Mouse (Mus musculus) CH12.LX (cell line): ENCODE results near the gene Ube2c. TPM values are rescaled to one million over a fixed set of nuclear protein-coding genes. Genes with fewer than 3 reads are reported as not detected.

ENCODE experiments used
- DNase-seq: peaks from one replicate; pipeline ENCODE4 v3.0.0-alpha.2; 2013; ENCODE audit errors: extremely low read depth
- H3K27ac ChIP-seq: 2 replicates; pipeline ENCODE4 v1.5.1; 2012; ENCODE audit warnings: low read depth, mild to moderate bottlenecking, control low read depth, moderate library complexity; ENCODE audit not compliant: insufficient read depth
- H3K27me3 ChIP-seq: replicated peaks from 2 replicates; pipeline ENCODE3; 2012; ENCODE audit warnings: inconsistent platforms
- H3K36me3 ChIP-seq, 2 experiments: replicated peaks in 1 of 2; 2 replicates each; pipeline versions ENCODE3 to v1.6.1; 2012; ENCODE audit warnings: inconsistent platforms in 1 of 2, low read length in 1 of 2, mild to moderate bottlenecking in 1 of 2, mixed read lengths in 1 of 2, moderate library complexity in 1 of 2; ENCODE audit not compliant: control insufficient read depth in 1 of 2, insufficient read depth in 1 of 2
- H3K4me1 ChIP-seq, 2 experiments: 2 replicates each; pipeline ENCODE4 v1.6.1; 2012; ENCODE audit warnings: inconsistent platforms in 1 of 2, moderate library complexity in 1 of 2; ENCODE audit not compliant: insufficient read depth in 2 of 2, control insufficient read depth in 1 of 2
- H3K4me2 ChIP-seq: 2 replicates; pipeline ENCODE4 v1.6.1; 2012; ENCODE audit warnings: low read depth, mild to moderate bottlenecking, control low read depth; ENCODE audit not compliant: poor library complexity, insufficient read depth, severe bottlenecking
- H3K4me3 ChIP-seq, 3 experiments: fragments of 150-350 bp in 1 of 3; sonication (generic) in 1 of 3; replicated peaks in 1 of 3; 2 replicates each; pipeline versions ENCODE3 to v1.5.1; 2011 to 2012; ENCODE audit warnings: low read depth in 2 of 3, low read length in 2 of 3, mild to moderate bottlenecking in 2 of 3, moderate library complexity in 2 of 3, control low read depth in 1 of 3, improper control_type of control experiment in 1 of 3, inconsistent platforms in 1 of 3, mixed read lengths in 1 of 3; ENCODE audit not compliant: poor library complexity in 1 of 3
- H3K79me2 ChIP-seq: replicated peaks from 2 replicates; pipeline ENCODE4 v1.6.1; 2012; ENCODE audit warnings: mild to moderate bottlenecking, moderate library complexity; ENCODE audit not compliant: control insufficient read depth, poor library complexity, insufficient read depth, severe bottlenecking; ENCODE audit errors: extremely low read depth
- H3K9ac ChIP-seq: 2 replicates; pipeline ENCODE4 v1.6.1; 2012; ENCODE audit warnings: low read depth, mild to moderate bottlenecking, control low read depth, moderate library complexity; ENCODE audit not compliant: insufficient read depth
- H3K9me3 ChIP-seq: replicated peaks from 2 replicates; pipeline ENCODE3; 2012; ENCODE audit warnings: low read length, inconsistent platforms, mixed read lengths
- BHLHE40 ChIP-seq: IDR thresholded peaks from 2 replicates; pipeline ENCODE4 v1.6.1; 2011; ENCODE audit warnings: mild to moderate bottlenecking, low read depth, low read length, improper control_type of control experiment
- CTCF ChIP-seq, 2 experiments: IDR thresholded peaks in 1 of 2; conservative IDR thresholded peaks in 1 of 2; 2 replicates each; pipeline ENCODE4 v1.5.1; 2011 to 2012; ENCODE audit warnings: low read depth in 2 of 2, low read length in 2 of 2, improper control_type of control experiment in 1 of 2, inconsistent platforms in 1 of 2, mild to moderate bottlenecking in 1 of 2, moderate library complexity in 1 of 2
- EP300 ChIP-seq: IDR thresholded peaks from 2 replicates; pipeline ENCODE4 v1.6.1; 2011; ENCODE audit warnings: low read length, improper control_type of control experiment
- ETS1 ChIP-seq: conservative IDR thresholded peaks from 2 replicates; pipeline ENCODE4 v1.6.1; 2012; ENCODE audit warnings: low read depth, mild to moderate bottlenecking, inconsistent platforms, low read length, improper control_type of control experiment, moderate library complexity
- HCFC1 ChIP-seq: IDR thresholded peaks from 2 replicates; pipeline ENCODE4 v1.6.1; 2012; ENCODE audit warnings: low read depth, mild to moderate bottlenecking, inconsistent platforms, low read length, improper control_type of control experiment
- JUN ChIP-seq: IDR thresholded peaks from 2 replicates; pipeline ENCODE4 v1.6.1; 2011; ENCODE audit warnings: low read depth, mild to moderate bottlenecking, low read length, improper control_type of control experiment, moderate library complexity; ENCODE audit not compliant: insufficient read depth
- JUND ChIP-seq: conservative IDR thresholded peaks from 2 replicates; pipeline ENCODE4 v1.6.1; 2011; ENCODE audit warnings: low read depth, low read length, improper control_type of control experiment
- MAZ ChIP-seq: IDR thresholded peaks from 2 replicates; pipeline ENCODE4 v1.6.1; 2012; ENCODE audit warnings: low read depth, mild to moderate bottlenecking, inconsistent platforms, low read length, improper control_type of control experiment, moderate library complexity
- MXI1 ChIP-seq: IDR thresholded peaks from 2 replicates; pipeline ENCODE4 v1.6.1; 2011; ENCODE audit warnings: mild to moderate bottlenecking, low read depth, low read length, improper control_type of control experiment
- MYC ChIP-seq: IDR thresholded peaks from 2 replicates; pipeline ENCODE4 v1.6.1; 2011; ENCODE audit warnings: low read depth, mild to moderate bottlenecking, improper control_type of control experiment, low read length
- NRF1 ChIP-seq: IDR thresholded peaks from 2 replicates; pipeline ENCODE4 v1.6.1; 2014; ENCODE audit warnings: low read depth, mild to moderate bottlenecking, inconsistent platforms, low read length, improper control_type of control experiment, moderate library complexity
- PAX5 ChIP-seq: IDR thresholded peaks from 2 replicates; pipeline ENCODE4 v1.6.1; 2012; ENCODE audit warnings: low read length, inconsistent platforms, mixed read lengths
- POLR2A ChIP-seq: IDR thresholded peaks from 2 replicates; pipeline ENCODE4 v1.6.1; 2011; ENCODE audit warnings: low read depth, mild to moderate bottlenecking, improper control_type of control experiment, low read length
- POLR2AphosphoS2 ChIP-seq: IDR thresholded peaks from 2 replicates; pipeline ENCODE4 v1.6.1; 2011; ENCODE audit warnings: low read depth, low read length, improper control_type of control experiment
- SIN3A ChIP-seq: IDR thresholded peaks from 2 replicates; pipeline ENCODE4 v1.6.1; 2012; ENCODE audit warnings: low read length, improper control_type of control experiment, inconsistent platforms
- UBTF ChIP-seq: IDR thresholded peaks from 2 replicates; pipeline ENCODE4 v1.6.1; 2012; ENCODE audit warnings: low read depth, mild to moderate bottlenecking, inconsistent platforms, low read length, improper control_type of control experiment, moderate library complexity
- USF2 ChIP-seq: conservative IDR thresholded peaks from 2 replicates; pipeline ENCODE4 v1.6.1; 2011; ENCODE audit warnings: low read depth, low read length, improper control_type of control experiment
- ZC3H11A ChIP-seq: IDR thresholded peaks from 2 replicates; pipeline ENCODE4 v1.6.1; 2012; ENCODE audit warnings: low read depth, mild to moderate bottlenecking, inconsistent platforms, low read length, improper control_type of control experiment
- ZMIZ1 ChIP-seq: IDR thresholded peaks from 2 replicates; pipeline ENCODE4 v1.6.1; 2012; ENCODE audit warnings: low read depth, mild to moderate bottlenecking, inconsistent platforms, low read length, improper control_type of control experiment
- dilution Hi-C: fragments of 300-500 bp; cut with MboI; formaldehyde crosslinking; loops from 2 replicates; pipeline ENCODE4 v1.14.3; 2020; ENCODE audit warnings: low sequenced_read_pairs; ENCODE audit not compliant: extremely low pct_unique_long_range_greater_than_20kb, extremely low pct_ligation_motif_present
- in situ Hi-C: fragments of 300-500 bp; cut with MboI; formaldehyde crosslinking; loops from 3 replicates; pipeline ENCODE4 v1.14.3; 2019; ENCODE audit warnings: low sequenced_read_pairs, low pct_ligation_motif_present, low pct_unique_long_range_greater_than_20kb, mixed read lengths
- polyA plus RNA-seq: library from polyadenylated mRNA; unstranded; fragments of >175 nt; gene quantifications from 2 replicates; pipeline ENCODE4 v1.2.1, GENCODE M21; 2012; ENCODE audit warnings: low read depth; ENCODE audit not compliant: insufficient read length
- total RNA-seq, 2 experiments: library from RNA; depleted of rRNA; stranded (reverse); fragments of 300-350 nt in 1 of 2; fragments of >200 nt in 1 of 2; gene quantifications; 2 replicates each; pipeline ENCODE4 v1.2.3; 2012 to 2014

Gene Ube2c
- total and polyA plus RNA-seq, 3 experiments = 103 to 226 (median 126) TPM

- dilution Hi-C loops (no loop called here), in situ Hi-C loops (no loop called here)
- Histone ChIP-seq H3K36me3 (peaks cover 8 to 48% of the 10 kb centered on the region in 2 experiments), H3K4me2 (peak overlapping the region; percentile 73), H3K27ac (peak overlapping the region; percentile 34), H3K4me1 (peaks cover 5 to 25% of the 10 kb centered on the region in 2 experiments; a peak in 2 of 4 replicates), H3K4me3 (peak overlapping the region; percentile 76 to 93 (median 79)), H3K79me2 (peaks cover 12% of the 10 kb centered on the region), H3K27me3 (no peaks in the 10 kb centered on the region), H3K9ac (peak overlapping the region; percentile 64), H3K9me3 (no peaks in the 10 kb centered on the region)
- no peak for DNase-seq
- no peak for TF ChIP-seq JUND
- TF ChIP-seq PAX5 = no peak
- no peak for TF ChIP-seq POLR2A
- 0 out of 2 replicates have a peak, but pooled peaks have one; percentile 19 for TF ChIP-seq UBTF
- no peak for TF ChIP-seq MAZ
- peak; percentile 55; the same call in 1 of the 2 replicates for TF ChIP-seq MYC
- TF ChIP-seq EP300 = no peak
- no peak for TF ChIP-seq CTCF (conservative IDR thresholded peaks at IDR 0.05 in 1 of 2, IDR thresholded peaks at IDR 0.05 in 1 of 2; ENCODE audit: low read depth in 2 of 2, low read length in 2 of 2)
- no peak for TF ChIP-seq SIN3A
Observed at GRCm38 (mm10) chr2:164805332-164805718, 35.6 kb downstream of the Ube2c start.

- no peak overlapping the region for H3K4me3 ChIP-seq
- H3K4me2 ChIP-seq = no peak overlapping the region
Observed at GRCm38 (mm10) chr2:164806614-164807013, 36.9 kb downstream of the Ube2c start.

GRCm38 (mm10) chr2:164813557-164813956 lies 43.9 kb downstream of the Ube2c start:
- no peak overlapping the region for H3K4me2 ChIP-seq
- no peak overlapping the region for H3K9ac ChIP-seq
- H3K9me3 ChIP-seq = no peaks in the 10 kb centered on the region
- no peak for TF ChIP-seq ZMIZ1
- no peak for TF ChIP-seq BHLHE40
- TF ChIP-seq USF2 = no peak
- TF ChIP-seq ETS1 = no peak
- dilution Hi-C loops = no loop called here
- peaks cover 7 to 52% of the 10 kb centered on the region in 2 experiments for H3K36me3 ChIP-seq
- no peaks in the 10 kb centered on the region for H3K27me3 ChIP-seq
- in situ Hi-C loops = no loop called here
- no peak overlapping the region for H3K4me3 ChIP-seq
- no peaks in the 10 kb centered on the region for H3K79me2 ChIP-seq
- no peak for DNase-seq
- H3K27ac ChIP-seq = no peak overlapping the region
- H3K4me1 ChIP-seq = no peaks in the 10 kb centered on the region

More at GRCm38 (mm10) chr2:164806614-164807013, 36.9 kb downstream of the Ube2c start:
- peaks cover 5 to 25% of the 10 kb centered on the region in 2 experiments; a peak in 2 of 4 replicates for H3K4me1 ChIP-seq
- TF ChIP-seq JUN (no peak), PAX5 (no peak), MAZ (no peak), NRF1 (no peak), ETS1 (no peak), MXI1 (no peak), BHLHE40 (no peak), HCFC1 (no peak), ZC3H11A (no peak), POLR2AphosphoS2 (no peak)
- TF ChIP-seq, all 38 proteins: peak for 0
- peaks cover 12% of the 10 kb centered on the region for H3K79me2 ChIP-seq
- H3K36me3 ChIP-seq = peaks cover 7 to 44% of the 10 kb centered on the region in 2 experiments
- in situ Hi-C loops = no loop called here
- no peak overlapping the region for H3K27ac ChIP-seq
- DNase-seq = no peak
- H3K9me3 ChIP-seq = no peaks in the 10 kb centered on the region
- no peaks in the 10 kb centered on the region for H3K27me3 ChIP-seq
- H3K9ac ChIP-seq = no peak overlapping the region
- dilution Hi-C loops = no loop called here
